Mouse (Mus musculus) midbrain, embryonic 14.5 days (tissue): ENCODE measurements around the gene Pgm2l1. TPM values are rescaled to one million over a fixed set of nuclear protein-coding genes. Genes with fewer than 3 reads are reported as not detected.
"Not testable (repeated sequence)": the region's sequence is repeated elsewhere in the genome, so short reads cannot be mapped to it uniquely, and the experiment has no call there.

Source experiments
- ATAC-seq: fragments of 200-750 bp; cut with Nextera tagmentation; 2 replicates; pipeline ENCODE4 v1.8.0; 2017; ENCODE audit warnings: moderate number of reproducible peaks, moderate library complexity; ENCODE audit not compliant: low FRiP score, low TSS enrichment
- DNase-seq: peaks from one replicate; pipeline ENCODE4 v3.0.0-alpha.2; 2015
- H3K27ac ChIP-seq: fragments of 300-500 bp; sonication (generic); replicated peaks from 2 replicates; pipeline ENCODE4 v1.5.1; 2014; ENCODE audit warnings: mild to moderate bottlenecking, low read depth, low read length, moderate library complexity
- H3K27me3 ChIP-seq: fragments of 300-500 bp; sonication (generic); 2 replicates; pipeline ENCODE4 v1.6.1; 2014; ENCODE audit warnings: low read length, control low read depth, mixed read lengths; ENCODE audit not compliant: control insufficient read depth, insufficient read depth
- H3K36me3 ChIP-seq: fragments of 300-500 bp; sonication (generic); 2 replicates; pipeline ENCODE4 v1.6.1; 2014; ENCODE audit warnings: low read length, control low read depth; ENCODE audit not compliant: control insufficient read depth, insufficient read depth
- H3K4me1 ChIP-seq: fragments of 300-500 bp; sonication (generic); 2 replicates; pipeline ENCODE4 v1.6.1; 2014; ENCODE audit warnings: mild to moderate bottlenecking, antibody characterized with exemption, low read length, control low read depth; ENCODE audit not compliant: control insufficient read depth, insufficient read depth
- H3K4me2 ChIP-seq: fragments of 300-500 bp; sonication (generic); 2 replicates; pipeline ENCODE4 v1.6.1; 2014; ENCODE audit warnings: mild to moderate bottlenecking, low read length, moderate library complexity
- H3K4me3 ChIP-seq: fragments of 300-500 bp; sonication (generic); replicated peaks from 2 replicates; pipeline ENCODE4 v1.5.1; 2014; ENCODE audit warnings: low read depth, low read length
- H3K9ac ChIP-seq: fragments of 300-500 bp; sonication (generic); replicated peaks from 2 replicates; pipeline ENCODE4 v1.6.1; 2014; ENCODE audit warnings: mild to moderate bottlenecking, low read length, moderate library complexity
- H3K9me3 ChIP-seq: fragments of 300-500 bp; sonication (generic); 2 replicates; pipeline ENCODE4 v1.6.1; 2016; ENCODE audit warnings: low read length, control low read depth, mixed read lengths; ENCODE audit not compliant: control insufficient read depth
- WGBS: fragments of 180-500 bp; shearing (Covaris S2); extraction: QIAGEN DNeasy Blood & Tissue Kit; methylation state at CpG from one replicate; pipeline ENCODE4 v1.1.7; 2014; 5-methylcytosine and 5-hydroxymethylcytosine counted together
- polyA plus RNA-seq: library from polyadenylated mRNA; unstranded; fragments of >200 nt; fragmentation: Nextera tagmentation; extraction: Ambion mirVana; gene quantifications from 2 replicates; pipeline ENCODE4 v1.2.1, GENCODE M21; 2014

Pgm2l1 gene
- polyA plus RNA-seq, 1 experiment from 2014 or later: 30.3 TPM

DNA sequence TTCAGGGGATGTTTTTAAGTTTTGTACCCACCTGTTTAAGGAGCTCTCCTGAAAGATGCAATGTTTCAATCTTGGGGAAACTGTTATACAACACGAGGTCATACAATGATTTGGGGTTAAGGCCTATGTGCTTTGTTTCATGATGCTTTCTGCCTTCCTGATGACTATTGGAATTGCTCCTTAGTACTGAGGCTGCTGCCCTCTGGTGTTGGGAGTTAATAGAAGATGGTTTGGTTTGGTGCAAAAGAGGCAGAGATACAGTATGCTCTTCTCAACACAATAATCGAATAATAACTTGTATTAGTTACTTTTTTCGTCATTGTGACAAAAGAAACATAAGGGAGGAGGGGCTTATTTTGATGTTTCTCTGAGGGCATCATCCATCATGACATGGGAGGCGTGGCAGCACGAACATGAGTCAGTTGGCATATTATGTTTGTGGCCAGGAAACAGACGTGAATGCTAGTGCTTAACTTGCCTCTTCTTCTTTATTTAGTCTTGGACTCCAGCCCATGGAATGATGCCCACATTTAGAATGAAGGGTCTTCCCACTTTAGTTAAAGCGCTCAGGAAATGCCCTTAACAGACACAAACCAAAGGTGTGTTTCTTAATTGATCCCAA lies 7.2 kb downstream of the Pgm2l1 start:
- DNase-seq (peak; percentile 79), ATAC-seq (no peak)
- 66% methylated on average over 7 of the region's 7 CpGs for WGBS
- Histone ChIP-seq H3K27ac (no peak overlapping the region), H3K4me2 (no peak overlapping the region; the same call in 1 of the 2 replicates), H3K27me3 (no peaks in the 10 kb centered on the region), H3K9ac (no peak overlapping the region), H3K36me3 (no peaks in the 10 kb centered on the region), H3K4me3 (no peak overlapping the region), H3K9me3 (no peaks in the 10 kb centered on the region), H3K4me1 (peaks cover 13% of the 10 kb centered on the region)

- Histone ChIP-seq H3K9me3 (no peaks in the 10 kb centered on the region), H3K27me3 (no peaks in the 10 kb centered on the region), H3K4me3 (no peak overlapping the region), H3K4me2 (no peak overlapping the region), H3K9ac (no peak overlapping the region), H3K27ac (no peak overlapping the region), H3K36me3 (no peaks in the 10 kb centered on the region), H3K4me1 (peaks cover 3% of the 10 kb centered on the region; the same call in 1 of the 2 replicates)
- ATAC-seq (no peak), DNase-seq (no peak)
- WGBS: 90% methylated on average over 1 of the region's 1 CpGs
Observed at GRCm38 (mm10) chr7:100238271-100238670, 11.1 kb downstream of the Pgm2l1 start.

DNA sequence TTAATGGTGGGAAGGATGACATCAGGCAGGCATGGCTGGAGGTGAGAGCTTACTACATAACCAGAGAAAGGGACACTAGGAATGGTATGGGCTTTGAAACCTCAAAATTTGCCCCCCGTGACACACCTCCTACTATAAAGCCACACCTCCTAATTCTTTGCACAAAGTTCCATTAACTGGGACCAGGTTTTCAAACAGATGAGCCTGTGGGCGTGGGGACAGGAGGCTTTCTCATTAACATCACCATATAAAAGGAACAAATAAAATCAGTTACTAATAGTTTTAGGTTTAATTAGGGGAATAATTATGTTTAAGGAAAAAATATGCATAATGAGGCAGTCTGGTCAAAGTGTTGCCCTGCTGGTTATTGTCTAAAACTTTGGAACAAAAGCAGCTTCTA lies 13.4 kb downstream of the Pgm2l1 start:
- no peaks in the 10 kb centered on the region for H3K36me3 ChIP-seq
- no peak for DNase-seq
- 86% methylated on average over 2 of the region's 2 CpGs for WGBS
- H3K27ac ChIP-seq: no peak overlapping the region
- H3K27me3 ChIP-seq: no peaks in the 10 kb centered on the region
- no peak overlapping the region for H3K4me2 ChIP-seq
- no peaks in the 10 kb centered on the region for H3K9me3 ChIP-seq
- H3K9ac ChIP-seq: no peak overlapping the region
- H3K4me3 ChIP-seq: no peak overlapping the region
- 0 out of 2 replicates have a peak, but pooled peaks cover 3% of the 10 kb centered on the region for H3K4me1 ChIP-seq
- ATAC-seq: no peak

GRCm38 (mm10) chr7:100243007-100243406 lies 15.8 kb downstream of the Pgm2l1 start:
- 93% methylated on average over 1 of the region's 1 CpGs for WGBS
- ATAC-seq: no peak

DNA sequence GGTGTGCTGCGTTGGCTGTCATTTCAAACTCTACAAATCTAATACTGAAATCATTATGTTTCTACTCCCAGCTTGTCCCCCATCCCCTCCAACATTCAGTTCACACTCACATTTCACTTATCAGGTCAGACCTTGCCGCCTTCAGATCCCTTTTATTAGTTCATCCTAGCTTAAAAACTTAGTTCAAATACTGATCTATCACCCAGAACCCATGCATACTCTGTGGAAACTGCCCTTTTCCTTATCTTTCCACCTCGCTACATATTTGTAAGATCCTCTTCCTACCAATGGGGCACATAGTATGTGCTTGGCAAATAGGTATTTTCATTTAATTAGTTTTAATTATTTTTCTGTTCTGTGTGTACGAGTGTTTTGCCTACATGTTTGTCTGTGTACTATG lies 17.0 kb downstream of the Pgm2l1 start:
- no peaks in the 10 kb centered on the region for H3K36me3 ChIP-seq
- H3K4me2 ChIP-seq: no peak overlapping the region
- no peak overlapping the region for H3K27ac ChIP-seq
- DNase-seq: no peak
- WGBS: 87% methylated on average over 4 of the region's 4 CpGs
- ATAC-seq: no peak
- H3K9ac ChIP-seq: no peak overlapping the region
- no peaks in the 10 kb centered on the region for H3K27me3 ChIP-seq
- H3K4me3 ChIP-seq: no peak overlapping the region
- no peaks in the 10 kb centered on the region for H3K4me1 ChIP-seq
- H3K9me3 ChIP-seq: no peaks in the 10 kb centered on the region

More at GRCm38 (mm10) chr7:100243007-100243406, 15.8 kb downstream of the Pgm2l1 start:
- no peaks in the 10 kb centered on the region for H3K9me3 ChIP-seq
- H3K27me3 ChIP-seq: no peaks in the 10 kb centered on the region
- no peaks in the 10 kb centered on the region for H3K36me3 ChIP-seq
- DNase-seq: no peak
- no peak overlapping the region for H3K4me2 ChIP-seq
- no peak overlapping the region for H3K4me3 ChIP-seq
- no peak overlapping the region for H3K27ac ChIP-seq
- H3K4me1 ChIP-seq: no peaks in the 10 kb centered on the region
- H3K9ac ChIP-seq: no peak overlapping the region

DNA sequence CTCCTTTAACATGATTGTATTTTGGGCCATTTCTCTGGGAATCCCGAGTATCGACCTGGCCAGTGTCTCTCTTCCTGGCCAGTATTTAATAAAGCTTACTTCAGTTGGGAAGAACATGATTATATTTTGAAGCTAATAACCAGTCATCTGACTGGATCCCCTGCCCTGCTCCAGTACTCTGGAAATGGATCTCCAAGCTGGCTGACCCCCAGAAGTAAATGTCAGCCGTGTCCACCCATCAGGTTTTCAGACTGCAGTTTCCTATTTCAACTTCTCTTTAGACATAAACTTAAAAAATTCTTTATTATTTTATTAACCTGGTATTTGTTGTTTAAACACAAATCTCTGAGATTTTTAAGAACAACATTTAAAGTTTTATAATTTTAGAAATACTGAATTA lies 18.0 kb downstream of the Pgm2l1 start:
- ATAC-seq (no peak), DNase-seq (no peak)
- no peak overlapping the region for H3K9ac ChIP-seq
- H3K36me3 ChIP-seq: no peaks in the 10 kb centered on the region
- H3K27ac ChIP-seq: no peak overlapping the region
- no peaks in the 10 kb centered on the region for H3K9me3 ChIP-seq
- 94% methylated on average over 3 of the region's 3 CpGs for WGBS
- H3K4me1 ChIP-seq: no peaks in the 10 kb centered on the region
- H3K4me3 ChIP-seq: no peak overlapping the region
- H3K27me3 ChIP-seq: no peaks in the 10 kb centered on the region
- no peak overlapping the region for H3K4me2 ChIP-seq

DNA sequence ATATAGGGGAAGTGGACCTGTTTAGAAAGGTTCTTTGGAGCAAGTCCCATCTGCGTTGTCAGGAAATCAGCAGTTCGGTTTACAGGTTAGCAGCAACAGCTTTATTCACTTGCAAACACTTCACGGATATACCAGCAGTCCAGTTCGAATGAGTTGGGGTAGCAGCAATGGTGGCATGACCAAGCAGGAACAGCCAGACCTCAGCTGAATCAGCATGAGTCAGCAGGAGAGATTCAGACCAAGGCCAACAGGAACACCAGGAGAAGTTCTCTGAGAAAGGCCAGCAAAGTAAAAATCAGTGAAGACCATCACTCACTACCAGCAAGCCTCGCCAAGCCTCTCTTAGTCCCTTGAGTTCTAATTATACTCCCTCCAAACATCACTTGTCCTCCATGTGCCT lies 23.5 kb downstream of the Pgm2l1 start:
- Histone ChIP-seq H3K36me3 (peaks cover 36% of the 10 kb centered on the region), H3K4me3 (no peak overlapping the region), H3K4me2 (no peak overlapping the region), H3K27ac (no peak overlapping the region), H3K9me3 (no peaks in the 10 kb centered on the region), H3K9ac (no peak overlapping the region), H3K4me1 (no peaks in the 10 kb centered on the region), H3K27me3 (no peaks in the 10 kb centered on the region)
- ATAC-seq (no peak), DNase-seq (no peak)
- 96% methylated on average over 5 of the region's 5 CpGs for WGBS

GRCm38 (mm10) chr7:100262350-100262749 lies 35.2 kb downstream of the Pgm2l1 start:
- no peaks in the 10 kb centered on the region for H3K4me1 ChIP-seq
- DNase-seq (no peak), ATAC-seq (no peak)
- no peaks in the 10 kb centered on the region for H3K9me3 ChIP-seq
- no peak overlapping the region for H3K4me2 ChIP-seq
- H3K4me3 ChIP-seq: no peak overlapping the region
- whole genome bisulfite sequencing: 75% methylated on average over 3 of the region's 3 CpGs
- H3K9ac ChIP-seq: no peak overlapping the region
- no peaks in the 10 kb centered on the region for H3K27me3 ChIP-seq
- peaks cover 60% of the 10 kb centered on the region for H3K36me3 ChIP-seq
- no peak overlapping the region for H3K27ac ChIP-seq

DNA sequence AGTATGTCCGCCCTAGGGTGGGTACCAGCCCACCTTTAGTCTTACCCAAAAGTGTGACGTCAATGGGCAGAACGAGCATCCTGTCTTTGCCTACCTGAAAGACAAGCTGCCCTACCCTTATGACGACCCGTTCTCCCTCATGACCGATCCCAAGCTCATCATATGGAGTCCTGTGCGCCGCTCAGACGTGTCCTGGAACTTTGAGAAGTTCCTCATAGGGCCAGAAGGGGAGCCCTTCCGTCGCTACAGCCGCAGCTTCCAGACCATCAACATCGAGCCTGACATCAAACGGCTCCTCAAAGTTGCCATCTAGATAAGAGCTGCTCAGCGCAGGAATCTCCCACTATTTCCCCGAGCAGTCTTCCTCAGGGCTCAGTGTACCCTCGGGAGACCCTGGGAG lies 37.7 kb downstream of the Pgm2l1 start:
- H3K27me3 ChIP-seq, H3K4me3 ChIP-seq, DNase-seq, H3K27ac ChIP-seq, ATAC-seq, H3K4me2 ChIP-seq, H3K9ac ChIP-seq, H3K4me1 ChIP-seq, H3K9me3 ChIP-seq: not testable (repeated sequence)
- 52% methylated on average over 17 of the region's 17 CpGs for WGBS
- peaks cover 72% of the 10 kb centered on the region for H3K36me3 ChIP-seq
